Mouse (Mus musculus) kidney, postnatal 0 days (tissue): ENCODE results near the gene Nrp2. TPM values are rescaled to one million over a fixed set of nuclear protein-coding genes. Genes with fewer than 3 reads are reported as not detected.

Experiments
- ATAC-seq: fragments of 200-750 bp; cut with Nextera tagmentation; replicated peaks from 2 replicates; pipeline ENCODE4 v1.8.0; 2017; ENCODE audit warnings: low read depth, moderate number of reproducible peaks, moderate TSS enrichment, moderate library complexity; ENCODE audit not compliant: low FRiP score
- DNase-seq: peaks from one replicate; pipeline ENCODE4 v3.0.0-alpha.2; 2016; ENCODE audit warnings: low spot score
- H3K27ac ChIP-seq: fragments of 300-500 bp; sonication (generic); 2 replicates; pipeline ENCODE4 v1.5.1; 2014; ENCODE audit warnings: mild to moderate bottlenecking
- H3K27me3 ChIP-seq: fragments of 300-500 bp; sonication (generic); 2 replicates; pipeline ENCODE4 v1.6.1; 2014; ENCODE audit warnings: low read length, mixed read lengths; ENCODE audit not compliant: insufficient read depth
- H3K36me3 ChIP-seq: fragments of 300-500 bp; sonication (generic); 2 replicates; pipeline ENCODE4 v1.6.1; 2014; ENCODE audit warnings: low read length, mixed read lengths; ENCODE audit not compliant: insufficient read depth
- H3K4me1 ChIP-seq: fragments of 300-500 bp; sonication (generic); replicated peaks from 2 replicates; pipeline ENCODE4 v1.6.1; 2014; ENCODE audit warnings: antibody characterized with exemption, low read length, mixed read lengths; ENCODE audit not compliant: insufficient read depth
- H3K4me2 ChIP-seq: fragments of 300-500 bp; sonication (generic); 2 replicates; pipeline ENCODE4 v1.6.1; 2014; ENCODE audit warnings: mild to moderate bottlenecking, low read length, moderate library complexity, mixed read lengths
- H3K4me3 ChIP-seq: fragments of 300-500 bp; sonication (generic); replicated peaks from 2 replicates; pipeline ENCODE4 v1.5.1; 2014; ENCODE audit warnings: low read depth, low read length
- H3K9ac ChIP-seq: fragments of 300-500 bp; sonication (generic); 2 replicates; pipeline ENCODE4 v1.6.1; 2014; ENCODE audit warnings: low read depth, low read length
- H3K9me3 ChIP-seq: fragments of 300-500 bp; sonication (generic); replicated peaks from 2 replicates; pipeline ENCODE4 v1.6.1; 2016; ENCODE audit warnings: low read length, inconsistent platforms, mixed read lengths
- CTCF ChIP-seq: IDR thresholded peaks from 2 replicates; pipeline ENCODE4 v1.5.1; 2016; ENCODE audit warnings: antibody characterized with exemption, low read depth, mild to moderate bottlenecking, moderate library complexity
- WGBS: fragments of 180-500 bp; shearing (Covaris S2); extraction: QIAGEN DNeasy Blood & Tissue Kit; methylation state at CpG from one replicate; pipeline ENCODE4 v1.1.7; 2014; 5-methylcytosine and 5-hydroxymethylcytosine counted together
- polyA plus RNA-seq: library from polyadenylated mRNA; unstranded; fragments of >200 nt; fragmentation: Nextera tagmentation; extraction: Ambion mirVana; gene quantifications from 2 replicates; pipeline ENCODE4 v1.2.1, GENCODE M21; 2015

Gene Nrp2
- polyA plus RNA-seq, 1 experiment from 2014 or later: 5.6 TPM

- TF ChIP-seq CTCF: no peak
Observed at GRCm38 (mm10) chr1:62803544-62803943, 100.5 kb downstream of the Nrp2 start.

DNA sequence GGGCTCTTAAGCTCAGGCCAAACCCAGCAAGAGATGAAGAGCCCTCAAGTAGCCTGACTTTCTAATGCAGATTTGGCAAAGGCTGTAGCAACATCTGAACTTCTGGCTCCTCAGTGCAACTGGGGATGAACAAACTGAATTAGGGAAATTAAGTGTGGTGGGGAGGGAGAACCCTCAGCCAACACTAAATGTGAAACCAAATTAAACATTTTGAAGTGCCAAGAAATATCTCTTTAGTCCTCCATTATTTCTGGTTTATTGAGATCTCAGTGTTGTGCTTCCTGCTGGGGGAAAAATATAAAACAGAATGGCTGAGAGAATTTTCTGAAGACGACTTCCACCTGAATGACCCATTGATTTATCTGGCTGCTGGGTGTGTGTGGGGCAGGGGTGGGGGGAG lies 102.9 kb downstream of the Nrp2 start:
- Histone ChIP-seq H3K4me3 (no peak overlapping the region), H3K4me1 (no peaks in the 10 kb centered on the region), H3K36me3 (no peaks in the 10 kb centered on the region), H3K27me3 (no peaks in the 10 kb centered on the region), H3K9me3 (no peaks in the 10 kb centered on the region), H3K9ac (no peak overlapping the region), H3K27ac (no peak overlapping the region), H3K4me2 (no peak overlapping the region)
- no peak for ATAC-seq
- no peak for TF ChIP-seq CTCF
- no peak for DNase-seq
- WGBS: 23% methylated on average over 1 of the region's 1 CpGs

More at GRCm38 (mm10) chr1:62803544-62803943, 100.5 kb downstream of the Nrp2 start:
- H3K4me2 ChIP-seq: no peak overlapping the region
- H3K9me3 ChIP-seq: no peaks in the 10 kb centered on the region
- no peaks in the 10 kb centered on the region for H3K27me3 ChIP-seq
- no peaks in the 10 kb centered on the region for H3K36me3 ChIP-seq
- no peak overlapping the region for H3K9ac ChIP-seq
- no peaks in the 10 kb centered on the region for H3K4me1 ChIP-seq
- H3K4me3 ChIP-seq: no peak overlapping the region
- WGBS: 85% methylated on average over 1 of the region's 1 CpGs
- no peak for ATAC-seq
- DNase-seq: no peak
- H3K27ac ChIP-seq: no peak overlapping the region

GRCm38 (mm10) chr1:62808395-62808794 lies 105.3 kb downstream of the Nrp2 start:
- Histone ChIP-seq H3K9me3 (no peaks in the 10 kb centered on the region), H3K4me3 (no peak overlapping the region), H3K27ac (no peak overlapping the region), H3K4me1 (no peaks in the 10 kb centered on the region), H3K4me2 (no peak overlapping the region), H3K9ac (no peak overlapping the region), H3K27me3 (no peaks in the 10 kb centered on the region), H3K36me3 (no peaks in the 10 kb centered on the region)
- WGBS: 84% methylated on average over 4 of the region's 4 CpGs
- DNase-seq (no peak), ATAC-seq (no peak)
- no peak for TF ChIP-seq CTCF

GRCm38 (mm10) chr1:62809601-62810228 lies 106.6 kb downstream of the Nrp2 start:
- no peaks in the 10 kb centered on the region for H3K36me3 ChIP-seq
- H3K27ac ChIP-seq: no peak overlapping the region
- no peaks in the 10 kb centered on the region for H3K27me3 ChIP-seq
- TF ChIP-seq CTCF: no peak
- no peak overlapping the region for H3K9ac ChIP-seq
- 68% methylated on average over 8 of the region's 8 CpGs for WGBS
- no peaks in the 10 kb centered on the region for H3K9me3 ChIP-seq
- ATAC-seq (no peak), DNase-seq (no peak)
- H3K4me3 ChIP-seq: no peak overlapping the region
- no peak overlapping the region for H3K4me2 ChIP-seq
- H3K4me1 ChIP-seq: no peaks in the 10 kb centered on the region

GRCm38 (mm10) chr1:62811141-62811540 lies 108.1 kb downstream of the Nrp2 start:
- no peaks in the 10 kb centered on the region for H3K36me3 ChIP-seq
- no peaks in the 10 kb centered on the region for H3K27me3 ChIP-seq
- no peaks in the 10 kb centered on the region for H3K9me3 ChIP-seq
- ATAC-seq: no peak
- H3K4me3 ChIP-seq: no peak overlapping the region
- H3K27ac ChIP-seq: no peak overlapping the region
- no peak overlapping the region for H3K4me2 ChIP-seq
- no peak for TF ChIP-seq CTCF
- H3K9ac ChIP-seq: no peak overlapping the region
- DNase-seq: no peak
- 92% methylated on average over 7 of the region's 7 CpGs for WGBS
- no peaks in the 10 kb centered on the region for H3K4me1 ChIP-seq

DNA sequence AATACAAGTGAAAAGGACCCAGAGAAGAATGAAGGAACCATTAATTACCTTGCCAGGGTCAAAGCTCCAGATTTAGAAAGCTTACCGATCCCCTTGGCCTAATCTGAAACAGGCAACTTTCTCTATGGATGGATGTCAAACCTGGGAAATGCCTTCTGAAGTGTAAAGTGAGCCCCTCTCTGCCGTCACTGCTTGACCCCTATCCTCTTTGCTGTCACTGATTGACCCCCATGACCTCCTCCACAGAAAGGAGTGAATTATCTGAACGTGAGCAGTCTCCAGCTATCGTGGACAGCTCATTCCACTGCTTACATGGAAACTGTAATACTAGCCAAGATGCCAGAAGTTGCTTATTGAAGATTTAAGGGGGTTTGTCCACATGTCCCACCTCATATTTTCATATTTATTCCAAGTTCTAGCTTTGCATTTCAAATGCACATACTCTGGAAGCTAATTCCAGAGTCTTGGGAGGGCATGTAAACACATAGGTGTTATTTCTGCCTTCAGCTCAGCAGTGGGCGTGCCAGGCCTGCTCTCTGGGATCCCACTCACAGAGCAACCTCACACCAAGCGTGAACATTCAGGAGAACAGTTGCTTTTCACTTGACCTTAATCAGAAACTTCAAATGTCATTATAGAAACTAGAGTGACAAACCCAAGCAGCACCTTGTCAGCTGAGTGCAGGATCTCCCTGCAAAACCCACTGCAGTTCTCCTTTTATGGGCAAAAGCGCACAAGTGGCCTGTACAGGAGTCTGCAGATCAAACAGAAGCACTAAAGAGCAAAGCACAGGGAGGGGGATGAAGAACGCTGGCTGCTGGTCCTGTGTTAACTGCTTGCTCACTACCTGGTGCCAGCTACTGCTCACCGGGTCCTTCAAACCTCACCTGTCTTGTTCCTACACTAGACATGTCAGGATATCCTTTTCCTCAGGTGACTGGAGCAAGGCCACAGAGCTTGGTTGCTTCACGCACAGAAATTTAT lies 109.9 kb downstream of the Nrp2 start:
- Histone ChIP-seq H3K27ac (no peak overlapping the region), H3K9me3 (no peaks in the 10 kb centered on the region), H3K4me3 (no peak overlapping the region), H3K4me2 (no peak overlapping the region), H3K36me3 (no peaks in the 10 kb centered on the region), H3K9ac (no peak overlapping the region), H3K4me1 (no peaks in the 10 kb centered on the region), H3K27me3 (no peaks in the 10 kb centered on the region)
- 49% methylated on average over 10 of the region's 10 CpGs for WGBS
- no peak for DNase-seq
- no peak for ATAC-seq
- no peak for TF ChIP-seq CTCF
